8 mouse cellular contexts compared by ENCODE assay signal in the genomic region with DNA sequence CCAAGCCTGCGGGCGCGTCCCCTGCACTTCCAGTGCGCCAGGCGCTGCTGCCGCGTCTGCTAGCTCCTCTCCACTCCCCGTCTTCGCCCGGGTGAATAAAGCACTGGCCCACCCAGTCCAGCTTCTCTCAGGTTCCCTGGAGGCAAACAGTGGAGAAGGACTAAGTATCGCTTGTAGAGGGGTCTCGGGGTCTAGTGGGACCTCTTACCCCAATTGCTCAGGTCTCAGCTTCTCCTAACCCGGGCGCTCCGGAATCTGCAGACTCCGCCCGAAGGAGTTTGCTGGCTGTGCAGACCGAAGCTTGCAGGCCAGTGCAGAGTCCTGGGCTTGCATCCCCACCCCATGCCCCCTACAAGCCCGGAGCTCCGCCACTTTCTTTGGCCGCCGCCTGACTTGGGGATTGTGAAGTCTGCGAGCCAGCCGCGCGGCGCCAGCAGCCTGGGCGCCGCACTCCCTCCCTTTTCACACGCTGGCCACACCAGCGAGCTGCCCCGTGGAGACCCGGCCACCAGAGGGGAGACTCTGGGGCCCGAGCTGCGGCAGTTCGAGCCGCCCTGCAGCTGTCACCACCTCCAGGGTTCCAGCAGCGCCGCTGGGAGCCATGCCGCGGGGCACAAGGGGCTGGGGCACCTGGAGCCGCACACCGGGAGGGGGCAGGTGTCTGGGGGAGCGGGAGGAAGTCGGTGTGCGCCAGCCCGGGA. TPM values are rescaled to one million over a fixed set of nuclear protein-coding genes. Genes with fewer than 3 reads are reported as not detected.
A peak's percentile ranks its signal among the peaks of the same experiment; 100 is the strongest.
DNase-seq lines count a peak whose midpoint lies in the region; ATAC-seq lines count a peak whose summit lies in the region.

No protein-coding gene starts in this region.

- H3K9ac ChIP-seq in kidney, embryonic 15.5 days, result peak overlapping the region; percentile 35; the same call in 1 of the 2 replicates
- H3K9ac ChIP-seq in lung, embryonic 15.5 days, result peak overlapping the region; percentile 37

- H3K27ac ChIP-seq in brown adipose tissue, adult 24 weeks (replicated peaks; ENCODE audit: low read depth, low read length), result no peak overlapping the region
- H3K27ac ChIP-seq in kidney, embryonic 15.5 days, result no peak overlapping the region
- no peak overlapping the region for H3K27ac ChIP-seq in lung, embryonic 15.5 days

- peaks cover 13% of the 10 kb centered on the region; the same call in 1 of the 2 replicates for H3K9me3 ChIP-seq in megakaryocyte, embryonic 14.5 days
- no peaks in the 10 kb centered on the region for H3K9me3 ChIP-seq in kidney, embryonic 15.5 days (replicated peaks)
- H3K9me3 ChIP-seq in lung, embryonic 15.5 days, result no peaks in the 10 kb centered on the region

- no peak for ATAC-seq in megakaryocyte, adult 5-6 weeks (ENCODE audit: poor library complexity, severe bottlenecking)
- peak; percentile 74 for ATAC-seq in kidney, embryonic 15.5 days (replicated peaks; ENCODE audit: low FRiP score)
- ATAC-seq in lung, embryonic 15.5 days (ENCODE audit: borderline replicate concordance, extremely low read depth, low FRiP score, low TSS enrichment), result peak; percentile 51

- peaks cover 27% of the 10 kb centered on the region for H3K4me1 ChIP-seq in megakaryocyte, embryonic 14.5 days
- H3K4me1 ChIP-seq in brown adipose tissue, adult 24 weeks (ENCODE audit: control insufficient read depth, insufficient read depth, insufficient read length, low read length), result 0 out of 2 replicates have a peak, but pooled peaks cover 2% of the 10 kb centered on the region
- H3K4me1 ChIP-seq in kidney, embryonic 15.5 days, result peaks cover 24% of the 10 kb centered on the region
- peaks cover 21% of the 10 kb centered on the region for H3K4me1 ChIP-seq in lung, embryonic 15.5 days

- H3K4me2 ChIP-seq in kidney, embryonic 15.5 days, result peak overlapping the region; percentile 99
- H3K4me2 ChIP-seq in lung, embryonic 15.5 days, result peak overlapping the region; percentile 100

- no peaks in the 10 kb centered on the region for H3K36me3 ChIP-seq in megakaryocyte, embryonic 14.5 days (replicated peaks; ENCODE audit: low read length)
- no peaks in the 10 kb centered on the region for H3K36me3 ChIP-seq in kidney, embryonic 15.5 days
- H3K36me3 ChIP-seq in lung, embryonic 15.5 days, result no peaks in the 10 kb centered on the region

- WGBS in kidney, embryonic 15.5 days, result under 1% methylated on average over 47 of the region's 47 CpGs
- under 1% methylated on average over 46 of the region's 47 CpGs for WGBS in lung, embryonic 15.5 days

- peak overlapping the region; percentile 87 for H3K4me3 ChIP-seq in megakaryocyte, embryonic 14.5 days (replicated peaks)
- peak overlapping the region; percentile 33; the same call in 1 of the 2 replicates for H3K4me3 ChIP-seq in brown adipose tissue, adult 24 weeks (ENCODE audit: insufficient read depth, low read depth, low read length)
- peak overlapping the region; percentile 68 for H3K4me3 ChIP-seq in kidney, embryonic 15.5 days (replicated peaks)
- peak overlapping the region; percentile 59 for H3K4me3 ChIP-seq in lung, embryonic 15.5 days

- peak; percentile 8 to 25 for DNase-seq in frontal cortex, adult 2 months (ENCODE audit: extremely low spot score in 1 of 2, low spot score in 1 of 2)
- DNase-seq in right cerebral cortex, postnatal 10 days (ENCODE audit: low spot score in 2 of 2), result peak; percentile 25 to 37
- DNase-seq in c-Kit-positive CD71-positive TER-119-positive erythroid progenitor cells, embryonic 14.5 days (ENCODE audit: low spot score), result no peak

- peaks cover 53% of the 10 kb centered on the region for H3K27me3 ChIP-seq in megakaryocyte, embryonic 14.5 days (replicated peaks)
- H3K27me3 ChIP-seq in kidney, embryonic 15.5 days, result peaks cover 66% of the 10 kb centered on the region
- H3K27me3 ChIP-seq in lung, embryonic 15.5 days, result peaks cover 41% of the 10 kb centered on the region

RNA-seq across cellular contexts. Expression of gene Htr1b, which starts 0.7 kb away (rescaled TPM):
- not detected in 2 replicates for polyA plus RNA-seq in megakaryocyte, embryonic 14.5 days (2012; ENCODE audit: insufficient read depth, low replicate concordance)
- 1.0 and 1.5 TPM in 2 replicates for total RNA-seq in megakaryocyte, adult 5-6 weeks (2015)
- 1.4 and 1.7 TPM in 2 replicates for total RNA-seq in megakaryocyte, adult 5-6 weeks (2017)
- polyA plus RNA-seq in brown adipose tissue, adult 24 weeks (2012; ENCODE audit: insufficient read depth, insufficient read length, missing spikeins), result not detected in 2 replicates
- polyA plus RNA-seq in frontal cortex, adult 2 months (2012; rRNA removed), result 3.0 and 3.2 TPM in 2 replicates
- 0.30 and 0.40 TPM in 2 replicates for polyA plus RNA-seq in kidney, embryonic 15.5 days (2015; fragmentation: Nextera tagmentation; extraction: Ambion mirVana)
- 0.21 and 0.32 TPM in 2 replicates for polyA plus RNA-seq in lung, embryonic 15.5 days (2015; fragmentation: Nextera tagmentation; extraction: Ambion mirVana)

Comparison
In these comparisons a context has a peak if more than half of its experiments do, and no peak if none do; other contexts are left out.
1. H3K4me3 ChIP-seq: peak in every context shown above with its lines; median percentile 87 in megakaryocyte, embryonic 14.5 days; 68 in kidney, embryonic 15.5 days; 59 in lung, embryonic 15.5 days; 33 in brown adipose tissue, adult 24 weeks.